Mouse (Mus musculus): ENCODE measurements at regions not wholly inside any gene's neighbourhood (a gene's known extent, or its start where the extent isn't known, plus 50 kb on each side); places are given as distances from the start of the nearest gene placed in this dataset.
A peak's percentile ranks its signal among the peaks of the same experiment; 100 is the strongest.

DNA sequence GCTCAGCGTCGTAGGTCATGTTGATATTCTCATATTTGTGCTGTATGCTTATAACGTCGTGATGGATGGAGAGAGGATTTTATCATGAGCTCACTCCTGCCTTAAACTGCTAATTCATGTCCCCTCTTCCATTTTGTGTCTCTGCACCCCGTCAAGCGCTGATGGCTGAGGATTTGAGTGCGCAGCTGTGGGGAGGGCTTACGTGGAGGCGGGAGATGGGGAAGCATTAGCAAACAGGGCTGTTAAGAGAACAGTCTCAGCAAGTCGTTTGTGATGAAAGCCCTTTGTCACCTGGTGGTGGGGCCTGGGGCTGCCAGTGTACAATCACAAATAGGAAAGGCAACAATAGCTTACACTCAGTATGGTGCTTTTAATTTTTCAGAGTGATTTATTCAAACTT is 131.7 kb upstream of the Zc3h12a start:
- no peak overlapping the region for H3K4me3 ChIP-seq
- ATAC-seq (replicated peaks) = 0 out of 2 replicates have a peak, but pooled peaks have one; percentile 26
- H3K27ac ChIP-seq (replicated peaks) = no peak overlapping the region
- H3K9ac ChIP-seq (replicated peaks) = no peak overlapping the region
- no peaks in the 10 kb centered on the region for H3K9me3 ChIP-seq
- peaks cover 6% of the 10 kb centered on the region; the same call in 1 of the 2 replicates for H3K27me3 ChIP-seq
- 34% methylated on average over 10 of the region's 10 CpGs for WGBS
- H3K4me1 ChIP-seq = peaks cover 39% of the 10 kb centered on the region
- H3K36me3 ChIP-seq = no peaks in the 10 kb centered on the region
- no peak overlapping the region for H3K4me2 ChIP-seq (replicated peaks)

DNA sequence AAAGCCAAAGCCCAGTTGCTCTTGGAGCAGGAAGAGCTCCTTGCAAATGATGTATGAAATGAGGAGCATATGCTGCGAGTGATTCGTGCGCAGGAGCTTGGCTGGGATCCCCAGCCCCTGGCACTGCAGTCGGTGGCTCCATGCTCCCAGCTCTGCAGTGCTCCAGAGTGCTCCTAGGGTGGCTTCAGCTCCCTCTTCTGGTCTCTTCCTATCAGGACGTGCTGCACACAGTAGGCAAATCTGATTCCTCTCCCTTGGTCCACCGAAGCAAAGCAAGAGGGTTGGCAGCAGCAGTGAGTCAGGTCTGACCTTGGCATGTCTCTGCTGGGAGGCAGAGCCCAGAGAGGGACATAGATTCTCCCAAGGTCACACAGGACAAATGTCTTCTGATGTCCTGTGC is 130.3 kb upstream of the Zc3h12a start:
- Histone ChIP-seq H3K9ac (replicated peaks) (no peak overlapping the region), H3K36me3 (no peaks in the 10 kb centered on the region), H3K4me2 (replicated peaks) (no peak overlapping the region), H3K9me3 (no peaks in the 10 kb centered on the region), H3K4me3 (no peak overlapping the region), H3K4me1 (peaks cover 39% of the 10 kb centered on the region), H3K27me3 (no peaks in the 10 kb centered on the region), H3K27ac (replicated peaks) (0 out of 2 replicates have a peak overlapping the region, but pooled peaks have one; percentile 13)
- ATAC-seq (replicated peaks) = no peak
- 51% methylated on average over 6 of the region's 6 CpGs for WGBS

DNA sequence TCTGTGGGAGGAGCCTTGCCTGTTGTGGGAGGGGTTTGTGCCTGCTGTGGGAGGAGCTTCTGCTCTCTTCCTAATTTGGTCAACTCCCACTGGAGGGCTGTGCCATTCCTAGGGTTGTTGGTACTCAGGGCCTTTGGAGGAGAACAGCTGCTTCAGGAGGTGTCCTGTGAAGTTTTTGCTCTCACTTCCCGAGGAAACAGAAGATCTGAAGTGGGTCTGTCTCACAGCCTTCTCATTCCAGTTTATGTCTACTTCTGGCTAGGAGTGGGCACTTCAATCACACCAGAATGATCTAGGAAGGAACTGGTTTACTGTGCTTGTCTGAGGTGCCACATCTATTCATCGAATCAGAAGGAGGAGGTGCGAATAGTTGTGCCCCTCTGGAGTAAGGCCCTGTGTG is 125.5 kb upstream of the Zc3h12a start:
- Histone ChIP-seq H3K36me3 (no peaks in the 10 kb centered on the region), H3K27me3 (no peaks in the 10 kb centered on the region), H3K4me2 (replicated peaks) (no peak overlapping the region), H3K4me3 (no peak overlapping the region), H3K4me1 (peaks cover 18% of the 10 kb centered on the region), H3K9ac (replicated peaks) (no peak overlapping the region), H3K9me3 (no peaks in the 10 kb centered on the region), H3K27ac (replicated peaks) (no peak overlapping the region)
- no peak for ATAC-seq (replicated peaks)
- WGBS = 84% methylated on average over 3 of the region's 3 CpGs

DNA sequence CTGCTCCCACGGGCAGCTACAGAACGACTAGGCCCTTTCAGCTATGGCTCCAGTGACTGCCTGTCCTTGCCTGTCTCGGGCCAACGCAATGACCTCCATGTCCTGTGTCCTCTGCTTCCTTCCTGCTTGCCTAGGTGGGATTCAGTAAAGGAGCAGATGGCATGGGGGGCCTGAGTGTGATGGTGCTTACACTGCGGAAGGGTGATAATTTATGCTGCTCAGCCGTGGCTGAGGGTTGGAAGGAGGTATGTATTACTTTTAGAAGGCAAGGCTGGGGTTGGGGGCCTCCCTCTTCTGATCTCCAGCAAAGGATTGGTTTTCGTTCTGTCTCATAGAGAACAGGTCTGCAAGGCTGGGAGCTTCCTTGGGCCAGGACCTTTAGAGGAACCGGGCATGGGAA is 124.6 kb upstream of the Zc3h12a start:
- no peaks in the 10 kb centered on the region for H3K9me3 ChIP-seq
- no peak overlapping the region for H3K4me2 ChIP-seq (replicated peaks)
- peak overlapping the region; percentile 42 for H3K27ac ChIP-seq (replicated peaks)
- H3K4me3 ChIP-seq = no peak overlapping the region
- no peaks in the 10 kb centered on the region for H3K36me3 ChIP-seq
- 0 out of 2 replicates have a peak overlapping the region, but pooled peaks have one; percentile 20 for H3K9ac ChIP-seq (replicated peaks)
- peak; percentile 67 for ATAC-seq (replicated peaks)
- 67% methylated on average over 8 of the region's 8 CpGs for WGBS
- peaks cover 18% of the 10 kb centered on the region for H3K4me1 ChIP-seq
- no peaks in the 10 kb centered on the region for H3K27me3 ChIP-seq

DNA sequence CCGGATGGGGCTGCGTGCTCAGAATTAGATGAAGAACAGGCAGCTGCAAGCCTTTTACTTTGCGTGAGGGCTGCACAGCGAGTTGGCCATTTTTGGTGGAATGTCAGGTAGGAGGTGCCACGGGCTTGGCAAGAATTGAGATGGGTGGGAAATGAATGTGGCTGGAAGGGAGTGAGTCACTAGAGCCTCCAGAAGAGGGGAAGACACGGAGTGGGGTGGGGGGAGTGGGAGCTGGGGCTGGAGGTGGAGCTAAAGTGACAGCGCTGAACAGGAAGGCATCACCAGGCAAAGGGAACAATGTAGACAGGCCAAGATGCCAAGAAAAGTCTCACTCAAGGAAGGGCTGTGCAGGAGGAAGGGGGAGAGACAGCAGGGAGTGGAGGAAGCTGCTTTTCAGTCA is 121.4 kb upstream of the Zc3h12a start:
- no peak overlapping the region for H3K4me3 ChIP-seq
- H3K4me1 ChIP-seq = peaks cover 18% of the 10 kb centered on the region
- no peak overlapping the region for H3K27ac ChIP-seq (replicated peaks)
- WGBS = 45% methylated on average over 7 of the region's 7 CpGs
- no peak overlapping the region for H3K9ac ChIP-seq (replicated peaks)
- H3K27me3 ChIP-seq = no peaks in the 10 kb centered on the region
- no peak for ATAC-seq (replicated peaks)
- H3K9me3 ChIP-seq = no peaks in the 10 kb centered on the region
- no peak overlapping the region for H3K4me2 ChIP-seq (replicated peaks)
- no peaks in the 10 kb centered on the region for H3K36me3 ChIP-seq

DNA sequence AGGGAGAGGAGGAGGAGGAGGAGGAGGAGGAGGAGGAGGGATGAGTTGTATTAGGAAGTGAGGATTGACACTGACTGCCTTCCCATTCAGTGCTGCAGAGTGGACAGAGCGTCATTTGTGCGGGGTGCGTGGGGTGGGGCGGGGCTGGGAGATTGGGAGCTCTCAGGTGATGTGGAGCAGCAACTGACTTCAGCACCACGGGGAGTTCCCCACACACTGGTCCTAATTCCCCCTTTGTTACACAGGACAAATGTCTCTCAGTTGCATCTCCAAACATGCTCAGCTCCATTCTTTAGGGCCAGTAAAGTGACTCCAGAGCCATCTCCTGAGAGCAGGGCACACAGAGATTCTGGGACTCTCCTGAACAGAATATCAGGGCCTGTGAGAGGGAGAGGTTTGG is 118.5 kb upstream of the Zc3h12a start:
- Histone ChIP-seq H3K27ac (replicated peaks) (no peak overlapping the region), H3K9me3 (no peaks in the 10 kb centered on the region), H3K27me3 (no peaks in the 10 kb centered on the region), H3K4me2 (replicated peaks) (no peak overlapping the region), H3K36me3 (no peaks in the 10 kb centered on the region), H3K4me1 (peaks cover 9% of the 10 kb centered on the region), H3K9ac (replicated peaks) (no peak overlapping the region), H3K4me3 (no peak overlapping the region)
- ATAC-seq (replicated peaks) = no peak
- 4% methylated on average over 5 of the region's 5 CpGs for WGBS

DNA sequence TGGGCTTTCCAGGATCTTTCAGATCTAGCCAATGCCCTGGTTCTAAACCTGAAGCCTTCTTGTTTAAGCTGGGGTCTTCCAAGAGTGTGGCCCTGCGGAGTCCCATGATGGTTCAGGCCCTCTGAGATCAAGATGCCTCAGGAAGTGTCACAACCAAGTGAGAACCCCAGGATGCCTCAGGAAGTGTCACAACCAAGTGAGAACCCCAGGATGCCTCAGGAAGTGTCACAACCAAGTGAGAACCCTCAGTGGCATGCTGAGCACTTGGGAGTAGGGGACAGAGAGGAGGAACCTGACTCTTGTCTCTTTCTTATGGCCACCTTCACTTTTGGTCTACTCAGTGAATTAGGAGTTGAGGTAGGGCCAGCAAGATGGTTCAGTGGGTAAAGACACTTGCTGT is 114.9 kb upstream of the Zc3h12a start:
- no peak overlapping the region for H3K9ac ChIP-seq (replicated peaks)
- no peaks in the 10 kb centered on the region for H3K9me3 ChIP-seq
- WGBS = 89% methylated on average over 1 of the region's 1 CpGs
- H3K4me1 ChIP-seq = peaks cover 9% of the 10 kb centered on the region
- no peak overlapping the region for H3K27ac ChIP-seq (replicated peaks)
- no peaks in the 10 kb centered on the region for H3K36me3 ChIP-seq
- no peaks in the 10 kb centered on the region; the same call in 1 of the 2 replicates for H3K27me3 ChIP-seq
- no peak for ATAC-seq (replicated peaks)
- no peak overlapping the region for H3K4me3 ChIP-seq
- no peak overlapping the region for H3K4me2 ChIP-seq (replicated peaks)

DNA sequence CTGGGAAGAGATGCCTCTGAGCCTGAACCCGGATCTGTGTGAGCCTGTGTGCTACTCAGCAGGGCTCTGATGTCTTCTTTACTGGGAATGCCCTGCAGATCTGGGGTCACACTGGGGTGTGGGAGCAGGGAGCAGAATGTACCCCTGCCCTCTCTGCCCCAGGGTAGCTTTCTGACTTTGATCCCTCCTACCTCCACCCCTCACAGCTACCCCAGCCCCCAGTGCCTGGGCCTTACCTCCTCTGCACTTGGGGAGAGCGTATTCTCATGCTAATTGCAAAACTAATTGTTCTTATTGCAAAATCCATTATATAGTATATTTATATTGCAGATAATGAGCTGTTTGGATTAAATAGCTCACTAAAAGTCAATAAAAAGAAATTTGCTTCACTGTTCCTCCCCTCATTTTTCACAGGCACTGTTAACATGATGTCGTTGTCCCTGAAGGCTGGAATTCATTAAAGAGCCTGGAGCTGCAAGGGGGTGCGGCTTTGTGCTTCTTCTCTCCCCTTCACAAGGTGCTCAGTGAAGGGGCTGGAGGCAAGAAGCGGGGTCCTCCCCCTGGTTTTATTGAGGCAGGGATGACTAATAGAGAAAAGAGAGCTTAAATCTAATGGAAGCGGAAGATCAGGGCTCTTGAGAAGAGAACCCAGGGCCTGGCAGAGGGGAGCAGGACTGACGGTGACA is 114.1 kb upstream of the Zc3h12a start:
- H3K9ac ChIP-seq (replicated peaks) = no peak overlapping the region

DNA sequence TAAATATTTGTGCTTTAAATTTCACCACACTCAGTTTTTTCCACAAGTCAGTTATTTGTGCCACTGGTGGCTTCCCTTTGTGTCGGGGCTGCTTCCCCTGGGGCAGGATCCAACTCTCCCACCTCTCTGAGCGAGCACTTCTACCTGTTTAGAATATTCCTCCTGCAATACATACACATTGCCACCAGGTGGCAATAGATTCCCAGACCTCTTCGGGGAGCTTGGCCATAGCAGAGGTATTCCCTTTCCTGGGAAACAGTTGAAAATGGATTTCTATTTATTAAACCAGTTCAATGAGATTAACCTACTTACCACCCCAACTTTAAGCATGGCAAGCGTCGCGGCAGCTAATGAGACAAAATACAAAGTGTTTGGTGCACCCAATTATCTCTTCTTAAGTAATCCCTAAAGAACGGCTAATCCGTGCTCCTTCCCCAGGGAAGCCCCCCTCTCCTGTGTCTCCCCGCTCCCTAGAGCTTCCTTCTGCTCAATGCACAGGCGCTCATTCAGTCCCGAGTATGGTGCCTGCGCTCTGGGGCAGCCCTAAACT is 104.1 kb upstream of the Zc3h12a start:
- Histone ChIP-seq H3K27ac (replicated peaks) (no peak overlapping the region), H3K36me3 (no peaks in the 10 kb centered on the region), H3K9me3 (no peaks in the 10 kb centered on the region), H3K4me2 (replicated peaks) (no peak overlapping the region), H3K27me3 (no peaks in the 10 kb centered on the region), H3K9ac (replicated peaks) (no peak overlapping the region), H3K4me3 (no peak overlapping the region), H3K4me1 (peaks cover 5% of the 10 kb centered on the region)
- 3% methylated on average over 12 of the region's 12 CpGs for WGBS
- no peak; the same call in 1 of the 2 replicates for ATAC-seq (replicated peaks)

More for the DNA sequence above, 114.1 kb upstream of the Zc3h12a start:
- Histone ChIP-seq H3K9me3 (no peaks in the 10 kb centered on the region), H3K4me2 (replicated peaks) (no peak overlapping the region), H3K27me3 (peaks cover 2% of the 10 kb centered on the region; the same call in 1 of the 2 replicates), H3K4me3 (no peak overlapping the region), H3K27ac (replicated peaks) (no peak overlapping the region), H3K4me1 (peaks cover 9% of the 10 kb centered on the region), H3K36me3 (no peaks in the 10 kb centered on the region)
- 20% methylated on average over 7 of the region's 7 CpGs for WGBS
- no peak for ATAC-seq (replicated peaks)

DNA sequence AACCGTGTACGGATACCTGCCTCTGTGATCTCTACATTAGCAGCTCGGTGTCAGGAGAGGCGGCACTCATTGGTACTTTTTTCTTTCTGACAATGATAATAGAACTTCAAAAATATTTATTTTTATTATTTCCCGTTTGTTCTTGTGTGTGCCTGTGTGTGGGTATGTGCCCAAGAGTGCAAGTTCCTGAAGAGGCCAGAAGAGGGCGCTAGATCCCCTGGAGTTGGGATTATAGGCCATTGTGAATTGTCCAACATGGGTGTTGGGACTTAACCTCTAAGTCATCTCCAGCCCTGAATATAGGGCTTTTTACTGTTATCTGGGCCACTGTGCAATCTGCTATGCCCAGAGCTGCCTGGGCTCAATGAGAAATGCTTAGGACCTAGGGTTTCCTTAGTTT is 99.6 kb upstream of the Zc3h12a start:
- ATAC-seq (replicated peaks) = no peak

DNA sequence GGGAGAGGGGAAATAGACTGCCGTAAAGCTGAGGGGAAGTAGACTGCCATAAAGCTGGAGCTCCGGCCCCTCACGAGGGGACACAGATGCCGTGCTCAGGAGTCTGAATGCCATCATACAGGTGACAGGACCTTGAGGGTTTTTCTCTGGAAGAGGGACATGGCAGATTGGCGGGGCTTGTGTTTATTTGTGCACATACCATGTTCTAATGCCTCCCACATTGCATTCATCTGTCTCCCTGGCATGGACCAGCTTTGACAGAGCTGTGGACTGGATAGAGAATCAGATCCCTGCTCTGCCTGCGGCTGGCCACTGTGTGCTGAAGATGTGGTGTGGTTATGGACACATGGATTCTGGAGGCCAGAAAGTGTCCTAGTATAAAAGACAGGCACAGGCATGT is 95.3 kb upstream of the Zc3h12a start:
- Histone ChIP-seq H3K4me2 (replicated peaks) (no peak overlapping the region), H3K4me1 (no peaks in the 10 kb centered on the region), H3K9me3 (no peaks in the 10 kb centered on the region), H3K9ac (replicated peaks) (no peak overlapping the region), H3K27ac (replicated peaks) (no peak overlapping the region), H3K27me3 (no peaks in the 10 kb centered on the region), H3K4me3 (no peak overlapping the region), H3K36me3 (no peaks in the 10 kb centered on the region)
- no peak for ATAC-seq (replicated peaks)
- 79% methylated on average over 6 of the region's 6 CpGs for WGBS

More for the DNA sequence above, 99.6 kb upstream of the Zc3h12a start:
- Histone ChIP-seq H3K4me2 (replicated peaks) (no peak overlapping the region), H3K27me3 (no peaks in the 10 kb centered on the region), H3K9ac (replicated peaks) (no peak overlapping the region), H3K4me3 (no peak overlapping the region), H3K4me1 (peaks cover 4% of the 10 kb centered on the region), H3K27ac (replicated peaks) (no peak overlapping the region), H3K36me3 (no peaks in the 10 kb centered on the region), H3K9me3 (no peaks in the 10 kb centered on the region)
- WGBS = 94% methylated on average over 6 of the region's 6 CpGs

DNA sequence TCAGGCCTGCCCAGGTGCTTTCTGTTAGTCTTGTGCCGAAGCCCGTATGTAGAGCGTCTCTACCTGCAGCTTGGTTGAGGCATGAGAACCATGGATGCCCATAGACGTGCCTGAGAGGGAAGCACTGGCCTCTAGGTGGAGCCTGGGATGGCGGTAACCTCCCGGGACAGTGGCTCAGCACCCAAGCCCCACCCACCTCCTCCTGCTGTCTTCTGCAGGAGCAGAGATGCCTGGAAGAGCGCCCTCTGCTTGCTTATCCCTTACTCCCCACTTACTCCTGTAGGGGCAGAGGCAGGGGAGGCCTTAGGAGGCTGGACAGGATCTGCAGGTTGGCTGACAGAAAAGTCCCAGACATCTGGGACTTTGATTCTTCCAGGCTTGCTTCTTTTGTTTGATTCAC is 92.7 kb upstream of the Zc3h12a start:
- H3K27me3 ChIP-seq = no peaks in the 10 kb centered on the region
- no peaks in the 10 kb centered on the region for H3K4me1 ChIP-seq
- H3K4me3 ChIP-seq = no peak overlapping the region
- H3K9me3 ChIP-seq = peaks cover 3% of the 10 kb centered on the region; the same call in 1 of the 2 replicates
- 33% methylated on average over 7 of the region's 7 CpGs for WGBS
- no peak overlapping the region for H3K9ac ChIP-seq (replicated peaks)
- H3K36me3 ChIP-seq = no peaks in the 10 kb centered on the region
- H3K27ac ChIP-seq (replicated peaks) = no peak overlapping the region
- ATAC-seq (replicated peaks) = no peak
- H3K4me2 ChIP-seq (replicated peaks) = no peak overlapping the region

DNA sequence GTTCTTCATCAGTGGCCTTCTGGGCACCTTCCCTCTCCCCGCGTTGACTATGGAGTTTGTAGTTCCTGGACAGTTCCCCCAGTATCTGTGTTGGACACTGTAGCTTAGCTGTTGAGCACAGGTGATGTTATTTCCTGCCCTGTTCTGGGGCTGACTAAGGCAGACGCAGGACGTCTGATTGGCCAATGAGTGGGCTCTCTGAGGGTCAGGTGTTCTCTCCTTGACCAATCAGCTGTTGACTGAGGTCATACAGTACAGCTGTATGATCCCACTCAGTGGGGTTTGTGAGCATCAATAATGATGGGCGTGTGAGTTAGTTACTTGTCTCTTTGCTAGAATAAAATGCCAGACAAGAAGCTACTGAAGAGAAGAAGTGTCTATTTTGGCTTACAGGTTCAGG is 91.6 kb upstream of the Zc3h12a start:
- ATAC-seq (replicated peaks) = no peak
- Histone ChIP-seq H3K4me3 (no peak overlapping the region), H3K27me3 (no peaks in the 10 kb centered on the region), H3K36me3 (no peaks in the 10 kb centered on the region), H3K9me3 (peaks cover 3% of the 10 kb centered on the region; the same call in 1 of the 2 replicates), H3K4me2 (replicated peaks) (no peak overlapping the region), H3K27ac (replicated peaks) (no peak overlapping the region), H3K9ac (replicated peaks) (no peak overlapping the region), H3K4me1 (no peaks in the 10 kb centered on the region)
- WGBS = 92% methylated on average over 5 of the region's 5 CpGs

Data from forebrain, embryonic 15.5 days (tissue).